Mouse (Mus musculus): ENCODE measurements around the gene Shoc2. TPM values are rescaled to one million over a fixed set of nuclear protein-coding genes. Genes with fewer than 3 reads are reported as not detected.

Gene Shoc2
- polyA plus RNA-seq, 1 experiment from 2014 or later = 65.6 TPM

DNA sequence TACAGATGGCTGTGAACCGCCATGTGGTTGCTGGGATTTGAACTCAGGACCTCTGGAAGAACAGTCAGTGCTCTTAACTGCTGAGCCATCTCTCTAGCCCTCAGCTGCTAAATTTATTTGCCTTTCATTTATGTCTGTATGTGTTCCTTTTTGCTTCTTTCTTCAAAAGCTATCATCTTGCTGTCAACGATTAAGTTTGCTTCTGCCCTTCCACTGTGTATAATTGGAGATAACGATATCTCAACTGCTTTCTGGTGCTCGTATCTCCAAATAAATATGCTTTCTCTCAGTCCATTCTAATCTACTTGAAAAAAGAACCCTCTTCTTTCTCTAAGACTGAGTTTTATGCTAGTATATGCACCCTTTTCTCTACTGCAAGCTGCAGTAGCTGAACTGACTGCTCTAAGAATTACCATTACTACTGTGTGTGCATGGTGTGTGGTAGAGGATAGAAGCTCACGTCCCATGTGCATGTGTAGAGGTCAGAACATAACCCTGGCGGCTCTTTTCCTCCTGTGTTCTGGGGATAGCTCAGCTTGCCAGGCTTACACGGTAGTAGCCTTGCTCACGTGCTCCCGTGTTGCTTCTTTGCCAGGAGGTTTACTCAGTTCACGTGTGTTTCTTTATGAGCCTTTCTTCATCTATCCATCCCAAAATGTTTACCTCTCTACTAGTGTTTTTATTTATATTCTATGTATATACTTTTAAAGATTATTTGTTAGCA is 21.0 kb downstream of the Shoc2 start:
- in situ Hi-C loops (cut with MboI; ENCODE audit: low pct_unique_long_range_greater_than_20kb) = no loop called here

GRCm38 (mm10) chr19:53969226-53969625 is 25.1 kb downstream of the Shoc2 start:
- no peaks in the 10 kb centered on the region for H3K27me3 ChIP-seq
- CTCF ChIA-PET = no interaction called here
- POLR2A ChIA-PET = no interaction called here
- DNase-seq (ENCODE audit: low read depth, low spot score) = no peak
- no peak for TF ChIP-seq CTCF (IDR thresholded peaks at IDR 0.05)
- no peak for ATAC-seq
- in situ Hi-C loops (cut with MboI; ENCODE audit: low pct_unique_long_range_greater_than_20kb) = no loop called here

More for the DNA sequence above, 21.0 kb downstream of the Shoc2 start:
- ATAC-seq (no peak), DNase-seq (ENCODE audit: low read depth, low spot score) (no peak)
- no peak for TF ChIP-seq CTCF (IDR thresholded peaks at IDR 0.05)
- H3K27me3 ChIP-seq = no peaks in the 10 kb centered on the region
- ChIA-PET CTCF (no interaction called here), POLR2A (no interaction called here)

GRCm38 (mm10) chr19:53971938-53972337 is 27.8 kb downstream of the Shoc2 start:
- in situ Hi-C loops (cut with MboI; ENCODE audit: low pct_unique_long_range_greater_than_20kb) = no loop called here
- TF ChIP-seq CTCF (IDR thresholded peaks at IDR 0.05) = no peak
- peak; percentile 7 for DNase-seq (ENCODE audit: low read depth, low spot score)
- ChIA-PET POLR2A (no interaction called here), CTCF (interaction anchor here (1.0 to 1.1 kb wide), 2 partner anchors 10 to 15 kb away, joined by 3 read pairs; no protein-coding TSS in a partner anchor)
- peak; percentile 39 for ATAC-seq
- H3K27me3 ChIP-seq = no peaks in the 10 kb centered on the region

- in situ Hi-C loops (cut with MboI; ENCODE audit: low pct_unique_long_range_greater_than_20kb) = no loop called here
- no peak for ATAC-seq
- ChIA-PET POLR2A (no interaction called here), CTCF (no interaction called here)
- no peaks in the 10 kb centered on the region for H3K27me3 ChIP-seq
- no peak for TF ChIP-seq CTCF (IDR thresholded peaks at IDR 0.05)
- no peak for DNase-seq (ENCODE audit: low read depth, low spot score)
These were observed 29.6 kb downstream of the Shoc2 start for GRCm38 (mm10) chr19:53973656-53974055.

DNA sequence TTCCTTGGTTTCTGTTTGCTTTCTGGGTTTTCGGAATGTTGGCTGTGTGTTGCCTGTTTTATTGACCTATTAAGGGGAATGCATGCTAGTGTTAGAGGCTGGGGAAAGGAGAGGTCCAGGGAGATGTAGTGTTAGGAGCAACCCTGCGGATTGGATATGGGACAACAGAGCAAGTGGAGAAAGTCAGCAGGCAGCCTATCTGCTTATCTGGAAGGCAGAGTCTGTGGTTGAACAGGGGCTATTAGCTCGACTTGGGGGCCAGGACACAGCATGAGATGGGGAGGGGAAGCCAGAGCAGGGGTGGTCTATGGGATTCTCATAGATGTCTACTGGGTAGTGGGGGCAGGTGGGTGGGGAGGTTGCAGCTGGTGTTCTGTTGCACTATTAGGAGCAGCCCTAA is 37.9 kb downstream of the Shoc2 start:
- no peak for TF ChIP-seq CTCF (IDR thresholded peaks at IDR 0.05)
- POLR2A ChIA-PET = interaction anchor here (0.6 kb wide), 1 partner anchor 284 kb away, joined by 3 read pairs; no protein-coding TSS in a partner anchor
- CTCF ChIA-PET = no interaction called here
- in situ Hi-C loops (cut with MboI; ENCODE audit: low pct_unique_long_range_greater_than_20kb) = no loop called here
- ATAC-seq (no peak), DNase-seq (ENCODE audit: low read depth, low spot score) (no peak)
- no peaks in the 10 kb centered on the region for H3K27me3 ChIP-seq

DNA sequence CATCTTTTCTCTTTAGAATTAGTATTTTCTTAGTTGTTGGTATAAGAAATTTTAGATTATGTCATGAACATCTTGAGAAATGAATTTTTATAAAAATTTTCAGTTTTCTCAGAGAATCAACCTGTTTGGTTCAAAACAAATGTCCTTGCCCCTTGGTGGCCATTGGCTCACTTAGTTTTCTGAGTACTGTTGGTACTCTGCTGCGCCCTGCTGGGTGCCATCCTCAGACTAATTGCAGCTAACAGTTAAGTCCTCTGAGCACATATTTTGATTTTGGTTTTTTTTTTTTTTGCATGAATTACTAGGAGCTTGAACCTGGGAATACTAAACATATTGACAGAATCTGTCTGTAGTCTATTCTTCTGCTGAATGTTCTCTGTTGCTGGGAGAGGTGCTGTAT is 39.2 kb downstream of the Shoc2 start:
- DNase-seq (ENCODE audit: low read depth, low spot score) (no peak), ATAC-seq (no peak)
- ChIA-PET POLR2A (no interaction called here), CTCF (no interaction called here)
- peak; percentile 27 for TF ChIP-seq CTCF (IDR thresholded peaks at IDR 0.05)
- in situ Hi-C loops (cut with MboI; ENCODE audit: low pct_unique_long_range_greater_than_20kb) = no loop called here
- no peaks in the 10 kb centered on the region for H3K27me3 ChIP-seq

DNA sequence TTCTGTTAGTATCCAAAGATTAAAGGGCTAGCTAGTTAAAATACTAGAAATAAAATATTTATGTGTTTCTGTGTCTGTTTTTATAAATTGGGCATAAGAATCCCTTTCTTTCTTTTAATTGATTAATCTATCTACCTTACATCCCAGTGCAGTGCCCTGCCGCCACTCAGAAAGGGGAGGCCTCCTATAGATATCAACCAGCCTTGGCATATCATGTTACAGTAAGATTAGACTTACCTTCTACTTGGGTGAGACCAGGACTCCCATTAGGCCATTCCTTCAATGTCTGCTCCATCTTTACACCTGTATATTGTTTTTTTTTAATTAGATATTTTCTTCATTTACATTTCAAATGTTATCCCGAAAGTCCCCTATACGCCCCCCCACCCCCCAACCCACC is 40.5 kb downstream of the Shoc2 start:
- ATAC-seq (no peak), DNase-seq (ENCODE audit: low read depth, low spot score) (no peak)
- POLR2A ChIA-PET = no interaction called here
- CTCF ChIA-PET = no interaction called here
- in situ Hi-C loops (cut with MboI; ENCODE audit: low pct_unique_long_range_greater_than_20kb) = no loop called here
- no peaks in the 10 kb centered on the region for H3K27me3 ChIP-seq
- TF ChIP-seq CTCF (IDR thresholded peaks at IDR 0.05) = no peak

DNA sequence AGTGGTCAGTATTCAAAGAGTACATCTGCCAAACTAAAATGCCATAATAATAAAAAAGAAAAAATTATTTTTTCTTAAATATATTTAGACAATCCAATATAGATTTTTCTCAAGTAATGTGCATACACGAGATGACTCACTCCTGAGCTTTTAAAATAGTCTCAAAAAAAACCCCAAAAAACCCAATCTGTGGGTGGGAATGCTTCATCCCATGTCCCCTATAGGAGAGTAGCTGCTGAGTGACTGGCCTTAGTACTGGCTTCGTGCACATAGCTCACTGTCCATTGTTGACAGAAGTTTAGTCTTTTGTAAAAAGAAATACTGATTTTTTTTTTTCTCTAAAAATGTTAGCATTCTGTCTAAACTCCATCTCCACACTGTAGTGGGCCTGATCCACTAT is 46.4 kb downstream of the Shoc2 start:
- CTCF ChIA-PET = interaction anchor here (1.3 to 1.4 kb wide), 3 partner anchors 9 to 221 kb away, joined by 3 to 4 read pairs (median 3); no protein-coding TSS in a partner anchor
- no peak for DNase-seq (ENCODE audit: low read depth, low spot score)
- ATAC-seq = no peak
- POLR2A ChIA-PET = interaction anchor here (0.6 kb wide), 1 partner anchor 1439 kb away, joined by 4 read pairs; no protein-coding TSS in a partner anchor
- H3K27me3 ChIP-seq = no peaks in the 10 kb centered on the region
- in situ Hi-C loops (cut with MboI; ENCODE audit: low pct_unique_long_range_greater_than_20kb) = no loop called here
- TF ChIP-seq CTCF (IDR thresholded peaks at IDR 0.05) = no peak

GRCm38 (mm10) chr19:53993860-53994259 is 49.8 kb downstream of the Shoc2 start:
- in situ Hi-C loops (cut with MboI; ENCODE audit: low pct_unique_long_range_greater_than_20kb) = no loop called here
- no peak for ATAC-seq
- ChIA-PET POLR2A (interaction anchor here (0.7 kb wide), 1 partner anchor 11 kb away, joined by 6 read pairs; no protein-coding TSS in a partner anchor), CTCF (interaction anchor here (1.0 kb wide), 1 partner anchor 13 kb away, joined by 4 read pairs; no protein-coding TSS in a partner anchor)
- no peak for TF ChIP-seq CTCF (IDR thresholded peaks at IDR 0.05)
- DNase-seq (ENCODE audit: low read depth, low spot score) = no peak
- no peaks in the 10 kb centered on the region for H3K27me3 ChIP-seq

DNA sequence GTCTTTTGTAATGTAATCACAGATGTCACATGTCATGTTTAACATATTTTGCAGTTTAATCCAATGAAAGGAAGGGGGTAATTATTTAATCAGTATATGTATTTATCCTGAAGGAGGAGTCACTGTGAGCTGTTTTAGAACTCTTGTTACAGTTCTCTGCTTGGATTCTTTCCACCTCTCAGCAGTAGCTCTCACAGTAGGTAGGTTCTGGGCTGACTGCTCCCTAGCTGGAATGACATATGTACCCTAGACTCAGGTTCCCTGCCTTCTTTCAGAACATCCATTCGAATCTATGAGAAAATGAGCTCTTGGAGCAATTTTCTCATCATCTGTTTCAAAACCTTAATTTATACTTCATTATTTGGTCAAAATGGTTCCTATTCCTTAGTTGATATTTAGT is 50.2 kb downstream of the Shoc2 start:
- ChIA-PET CTCF (interaction anchor here (1.0 kb wide), 1 partner anchor 12 kb away, joined by 4 read pairs; no protein-coding TSS in a partner anchor), POLR2A (interaction anchor here (0.6 kb wide), 1 partner anchor 70 kb away, joined by 3 read pairs; no protein-coding TSS in a partner anchor)
- DNase-seq (ENCODE audit: low read depth, low spot score) (no peak), ATAC-seq (no peak)
- no peaks in the 10 kb centered on the region for H3K27me3 ChIP-seq
- no peak for TF ChIP-seq CTCF (IDR thresholded peaks at IDR 0.05)
- in situ Hi-C loops (cut with MboI; ENCODE audit: low pct_unique_long_range_greater_than_20kb) = no loop called here

DNA sequence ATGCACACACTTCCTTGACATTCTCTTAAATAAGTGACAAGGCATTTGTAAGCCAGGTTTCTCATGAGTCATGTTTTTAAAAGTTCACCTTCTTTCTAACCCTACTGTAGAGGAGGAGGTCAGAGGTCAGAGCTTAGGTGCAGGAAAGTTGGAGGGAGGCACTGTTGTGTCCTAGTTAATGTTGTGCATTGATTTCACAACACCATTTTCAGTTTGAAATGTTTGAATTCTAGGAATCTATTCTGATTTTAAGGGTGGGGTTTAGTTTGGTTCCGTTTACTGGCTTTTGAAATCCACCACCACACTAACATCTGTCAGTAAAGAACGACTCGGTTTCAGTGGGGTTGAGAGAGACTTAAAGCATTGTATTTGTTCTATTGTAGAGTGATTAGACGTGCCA is 66.9 kb downstream of the Shoc2 start:
- DNase-seq (ENCODE audit: low read depth, low spot score) (no peak), ATAC-seq (no peak)
- CTCF ChIA-PET = no interaction called here
- H3K27me3 ChIP-seq = no peaks in the 10 kb centered on the region
- POLR2A ChIA-PET = interaction anchor here (0.9 kb wide), 1 partner anchor 10 kb away, joined by 3 read pairs; no protein-coding TSS in a partner anchor
- TF ChIP-seq CTCF (IDR thresholded peaks at IDR 0.05) = no peak
- in situ Hi-C loops (cut with MboI; ENCODE audit: low pct_unique_long_range_greater_than_20kb) = no loop called here

Measured in Patski (cell line).